Mouse (Mus musculus): ENCODE measurements around the gene Kremen1.

DNA sequence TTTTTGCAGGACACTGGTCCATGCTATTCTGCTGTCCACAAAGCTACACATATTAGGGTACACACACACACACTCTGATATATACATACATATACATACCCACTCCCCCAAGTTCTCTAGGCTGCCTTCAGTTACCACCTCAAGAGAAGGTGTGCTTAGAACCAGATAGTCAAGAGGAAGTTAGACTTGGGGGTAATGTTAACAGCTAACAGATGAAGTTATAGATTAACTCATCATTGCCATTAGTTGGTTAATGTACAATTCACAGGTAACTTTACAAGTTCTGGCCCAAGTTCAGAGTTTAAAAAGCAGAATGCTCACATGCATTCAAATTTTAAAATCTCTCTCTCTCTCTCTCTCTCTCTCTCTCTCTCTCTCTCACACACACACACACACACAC lies 44.7 kb upstream of the Kremen1 start:
- no peak for TF ChIP-seq EP300 (IDR thresholded peaks at IDR 0.05; ENCODE audit: insufficient read depth, low read depth, low read length)
- no peak for TF ChIP-seq CTCF (IDR thresholded peaks at IDR 0.05; ENCODE audit: low read depth, low read length)
- TF ChIP-seq POLR2A (IDR thresholded peaks at IDR 0.05; ENCODE audit: insufficient read depth, low read length) = no peak

All from ES-Bruce4 (cell line).